Mouse (Mus musculus): ENCODE measurements at regions not wholly inside any gene's neighbourhood (a gene's known extent, or its start where the extent isn't known, plus 50 kb on each side); places are given as distances from the start of the nearest gene placed in this dataset.

GRCm38 (mm10) chr12:28979679-28980078 lies 228.1 kb downstream of the Eipr1 start:
- no peak for TF ChIP-seq CTCF (conservative IDR thresholded peaks at IDR 0.05; ENCODE audit: low read length)
- TF ChIP-seq NANOG (IDR thresholded peaks at IDR 0.05; ENCODE audit: borderline replicate concordance, low read length) = no peak
- no peak for TF ChIP-seq POU5F1 (IDR thresholded peaks at IDR 0.05; ENCODE audit: borderline replicate concordance, low read length)

Data from E14TG2a.4 (cell line).